Mouse (Mus musculus) limb, embryonic 14.5 days (tissue): ENCODE results near the gene Cd2. TPM values are rescaled to one million over a fixed set of nuclear protein-coding genes. Genes with fewer than 3 reads are reported as not detected.

Experiments
- ATAC-seq: fragments of 200-750 bp; cut with Nextera tagmentation; 2 replicates; pipeline ENCODE4 v1.8.0; 2017; ENCODE audit warnings: low read depth, moderate number of reproducible peaks, moderate TSS enrichment; ENCODE audit not compliant: low FRiP score
- DNase-seq: peaks from one replicate; pipeline ENCODE4 v3.0.0-alpha.2; 2015; ENCODE audit warnings: low spot score
- H3K27ac ChIP-seq: fragments of 300-500 bp; sonication (generic); replicated peaks from 2 replicates; pipeline ENCODE4 v1.5.1; 2014; ENCODE audit warnings: low read depth, mild to moderate bottlenecking, low read length, moderate library complexity, mixed read lengths
- H3K27me3 ChIP-seq: fragments of 300-500 bp; sonication (generic); 2 replicates; pipeline ENCODE4 v1.6.1; 2014; ENCODE audit warnings: low read length, mixed read lengths; ENCODE audit not compliant: control insufficient read depth, insufficient read depth
- H3K36me3 ChIP-seq: fragments of 300-500 bp; sonication (generic); 2 replicates; pipeline ENCODE4 v1.6.1; 2014; ENCODE audit warnings: mild to moderate bottlenecking, low read length, moderate library complexity, mixed read lengths; ENCODE audit not compliant: control insufficient read depth, insufficient read depth
- H3K4me1 ChIP-seq: fragments of 300-500 bp; sonication (generic); 2 replicates; pipeline ENCODE4 v1.6.1; 2014; ENCODE audit warnings: antibody characterized with exemption, low read length, mixed read lengths; ENCODE audit not compliant: control insufficient read depth, insufficient read depth
- H3K4me2 ChIP-seq: fragments of 300-500 bp; sonication (generic); replicated peaks from 2 replicates; pipeline ENCODE4 v1.6.1; 2014; ENCODE audit warnings: low read depth, mild to moderate bottlenecking, low read length, moderate library complexity; ENCODE audit not compliant: severe bottlenecking
- H3K4me3 ChIP-seq: fragments of 300-500 bp; sonication (generic); replicated peaks from 2 replicates; pipeline ENCODE4 v1.5.1; 2014; ENCODE audit warnings: low read length
- H3K9ac ChIP-seq: fragments of 300-500 bp; sonication (generic); 2 replicates; pipeline ENCODE4 v1.6.1; 2014; ENCODE audit warnings: mild to moderate bottlenecking, low read depth, low read length, moderate library complexity; ENCODE audit not compliant: severe bottlenecking
- H3K9me3 ChIP-seq: fragments of 300-500 bp; sonication (generic); 2 replicates; pipeline ENCODE4 v1.6.1; 2016; ENCODE audit warnings: low read length; ENCODE audit not compliant: control insufficient read depth
- POLR2A ChIP-seq: fragments of 200-500 bp; IDR thresholded peaks from 2 replicates; pipeline ENCODE4 v1.8.0; 2012; ENCODE audit warnings: inconsistent platforms, mild to moderate bottlenecking, moderate library complexity, borderline replicate concordance; ENCODE audit not compliant: insufficient read depth, insufficient read length; ENCODE audit errors: extremely low read depth
- WGBS: fragments of 180-500 bp; shearing (Covaris S2); extraction: QIAGEN DNeasy Blood & Tissue Kit; methylation state at CpG from one replicate; pipeline ENCODE4 v1.1.7; 2014; 5-methylcytosine and 5-hydroxymethylcytosine counted together
- polyA plus RNA-seq, 2 experiments: library from polyadenylated mRNA; depleted of rRNA in 1 of 2; stranded (reverse) in 1 of 2; unstranded in 1 of 2; fragments of >200 nt; fragmentation: Nextera tagmentation in 1 of 2; extraction: Ambion mirVana in 1 of 2; gene quantifications; 2 replicates each; pipeline versions ENCODE4 v1.2.1 to v1.2.3; 2012 to 2014

Cd2 gene
- polyA plus RNA-seq, 2 experiments, result not detected

- no peaks in the 10 kb centered on the region for H3K27me3 ChIP-seq
- no peak for TF ChIP-seq POLR2A
- no peak for DNase-seq
- ATAC-seq, result no peak
- no peaks in the 10 kb centered on the region for H3K9me3 ChIP-seq
- no peaks in the 10 kb centered on the region for H3K36me3 ChIP-seq
- no peak overlapping the region for H3K9ac ChIP-seq
- H3K27ac ChIP-seq, result no peak overlapping the region
- H3K4me3 ChIP-seq, result no peak overlapping the region
- 85% methylated on average over 12 of the region's 12 CpGs for WGBS
- no peak overlapping the region for H3K4me2 ChIP-seq
- peaks cover 3% of the 10 kb centered on the region; the same call in 1 of the 2 replicates for H3K4me1 ChIP-seq
Measured at GRCm38 (mm10) chr3:101286336-101287325, 1.1 kb downstream of the Cd2 start.

DNA sequence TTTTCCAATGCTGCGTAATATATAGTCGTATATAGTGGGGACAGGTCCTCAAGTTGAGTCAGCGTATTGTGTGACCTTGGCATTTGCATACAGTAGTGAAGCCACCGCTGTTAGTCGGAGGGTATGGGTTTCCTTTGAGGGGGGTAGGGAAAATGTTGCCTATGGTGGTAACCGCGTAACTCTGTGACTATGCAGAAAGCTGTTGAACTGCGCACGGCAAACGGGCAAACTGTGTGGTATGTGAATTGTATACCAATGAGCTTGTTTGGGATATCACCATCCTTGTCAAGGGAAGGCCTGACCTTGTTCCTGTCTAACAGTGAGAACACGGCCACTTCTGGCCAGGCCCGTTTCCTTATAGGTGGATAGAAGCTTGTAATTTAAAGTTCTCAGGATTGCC, 1.9 kb downstream of the Cd2 start:
- Histone ChIP-seq H3K4me3 (no peak overlapping the region), H3K4me1 (peaks cover 6% of the 10 kb centered on the region)
- 94% methylated on average over 12 of the region's 12 CpGs for WGBS

GRCm38 (mm10) chr3:101285021-101285615, 2.6 kb downstream of the Cd2 start:
- no peak overlapping the region for H3K9ac ChIP-seq
- 85% methylated on average over 5 of the region's 5 CpGs for WGBS
- ATAC-seq, result no peak
- no peak overlapping the region for H3K4me3 ChIP-seq
- H3K4me2 ChIP-seq, result no peak overlapping the region
- no peak for TF ChIP-seq POLR2A
- H3K36me3 ChIP-seq, result no peaks in the 10 kb centered on the region
- H3K27ac ChIP-seq, result no peak overlapping the region
- no peaks in the 10 kb centered on the region for H3K27me3 ChIP-seq
- H3K9me3 ChIP-seq, result no peaks in the 10 kb centered on the region
- no peak for DNase-seq
- H3K4me1 ChIP-seq, result peaks cover 10% of the 10 kb centered on the region

More for the DNA sequence above, 1.9 kb downstream of the Cd2 start:
- Histone ChIP-seq H3K27me3 (no peaks in the 10 kb centered on the region), H3K9ac (no peak overlapping the region), H3K36me3 (no peaks in the 10 kb centered on the region), H3K4me2 (no peak overlapping the region), H3K9me3 (no peaks in the 10 kb centered on the region), H3K27ac (no peak overlapping the region)
- no peak for ATAC-seq
- no peak for TF ChIP-seq POLR2A
- no peak for DNase-seq

GRCm38 (mm10) chr3:101283869-101284706, 3.7 kb downstream of the Cd2 start:
- Histone ChIP-seq H3K27me3 (no peaks in the 10 kb centered on the region), H3K9ac (no peak overlapping the region), H3K4me2 (no peak overlapping the region), H3K4me3 (no peak overlapping the region), H3K9me3 (no peaks in the 10 kb centered on the region), H3K36me3 (no peaks in the 10 kb centered on the region), H3K27ac (no peak overlapping the region), H3K4me1 (peaks cover 10% of the 10 kb centered on the region)
- no peak for ATAC-seq
- DNase-seq, result no peak
- 90% methylated on average over 13 of the region's 13 CpGs for whole genome bisulfite sequencing
- TF ChIP-seq POLR2A, result no peak

DNA sequence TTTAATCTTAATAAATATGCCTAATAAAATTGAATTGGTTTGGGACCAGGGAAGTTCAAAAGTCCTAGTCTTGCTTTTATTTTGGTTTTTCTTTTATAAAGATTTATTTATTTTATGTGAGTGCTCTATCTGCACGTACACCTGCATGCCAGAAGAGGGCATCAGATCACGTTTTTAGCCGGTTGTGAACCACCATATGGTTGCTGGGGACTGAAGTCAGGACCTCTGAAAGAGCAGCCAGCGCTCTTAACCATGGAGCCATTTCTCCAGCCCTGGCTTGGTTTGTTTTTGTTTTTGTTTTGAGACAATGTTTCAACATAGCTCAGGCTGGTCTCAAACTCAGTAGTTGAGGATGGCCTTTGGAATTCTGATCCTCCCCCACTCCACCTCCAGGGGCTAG, 4.3 kb downstream of the Cd2 start:
- no peak overlapping the region for H3K4me3 ChIP-seq
- H3K27me3 ChIP-seq, result no peaks in the 10 kb centered on the region
- no peak overlapping the region for H3K27ac ChIP-seq
- no peak overlapping the region for H3K4me2 ChIP-seq
- ATAC-seq, result no peak
- H3K9ac ChIP-seq, result no peak overlapping the region
- 86% methylated on average over 4 of the region's 4 CpGs for WGBS
- H3K9me3 ChIP-seq, result no peaks in the 10 kb centered on the region
- H3K36me3 ChIP-seq, result no peaks in the 10 kb centered on the region
- H3K4me1 ChIP-seq, result peaks cover 10% of the 10 kb centered on the region
- TF ChIP-seq POLR2A, result no peak
- DNase-seq, result no peak
